Mouse (Mus musculus) T-helper 2 cell (primary cell): ENCODE results near the gene Zfp697.

ENCODE experiments used
- in situ Hi-C: fragments of 300-600 bp; cut with MboI, MseI; formaldehyde crosslinking; loops from one replicate; pipeline ENCODE4 v1.15.1; 2025; ENCODE audit warnings: high pct_unique_total_duplicates

Gene Zfp697

DNA sequence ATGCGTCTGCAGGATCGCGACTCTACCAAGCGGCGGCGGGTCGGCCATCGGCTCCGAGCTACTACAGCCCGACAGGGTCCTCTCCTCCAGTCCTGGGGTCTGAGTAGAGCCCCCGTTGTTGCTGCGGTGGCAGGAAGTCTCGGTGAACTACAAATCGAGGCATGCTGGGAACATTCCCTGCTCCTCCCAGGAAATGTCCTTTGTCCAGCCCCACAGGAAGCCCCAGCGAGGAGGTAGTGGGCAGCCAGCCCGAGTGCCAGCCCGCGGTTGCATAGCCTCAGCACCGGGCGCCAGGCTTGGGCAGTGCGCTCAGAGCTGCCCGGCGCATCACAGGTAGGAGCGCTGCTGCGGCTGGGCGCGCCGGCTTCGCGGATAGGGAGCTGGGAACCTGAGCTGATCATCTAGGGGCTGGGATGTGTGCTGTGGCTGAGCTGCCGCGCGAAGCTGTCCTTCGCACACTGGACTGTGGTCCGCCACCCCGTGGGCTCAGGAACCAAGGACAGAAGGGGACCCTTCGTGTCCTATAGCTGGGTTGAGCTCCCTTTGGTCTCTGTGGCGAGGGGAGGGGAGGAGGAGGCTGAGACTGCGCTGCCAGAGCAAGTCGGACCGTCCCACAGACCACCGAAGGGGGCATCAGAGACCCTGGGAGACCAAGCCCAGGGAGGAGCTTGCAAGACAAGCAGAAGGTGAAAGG lies at the start of gene Zfp697:
TSS of gene Zfp697 (plus strand) at position 216 of the 694 bp plus-strand sequence.
- in situ Hi-C loops, result loop anchor here (10.0 kb wide), 1 partner anchor 942 kb away; no protein-coding TSS in a partner anchor

DNA sequence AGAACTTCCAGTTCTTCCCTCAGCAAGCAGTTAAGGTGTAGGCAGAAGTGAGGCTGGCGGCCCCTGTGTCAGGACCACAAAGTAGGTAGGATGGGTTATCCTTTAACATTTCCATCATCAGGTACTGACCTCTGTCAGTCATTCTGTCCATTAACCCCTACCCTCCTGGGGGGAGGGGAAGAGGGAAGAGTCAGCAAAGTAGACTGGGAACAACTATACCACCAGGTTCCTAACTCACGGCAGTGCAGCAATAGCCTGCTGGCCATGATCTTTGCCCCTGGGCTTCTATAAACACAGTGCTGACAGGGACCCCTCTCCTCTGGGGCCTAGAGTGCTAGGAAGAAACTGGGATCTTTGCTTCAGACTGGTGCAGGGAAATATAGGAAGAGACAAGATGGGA lies 48.3 kb upstream of the Zfp697 start:
- in situ Hi-C loops, result loop anchor here (10.0 kb wide), 1 partner anchor 409 kb away; no protein-coding TSS in a partner anchor

- in situ Hi-C loops, result loop anchor here (10.0 kb wide), 1 partner anchor 411 kb away; no protein-coding TSS in a partner anchor
These were observed 46.9 kb upstream of the Zfp697 start for GRCm38 (mm10) chr3:98335331-98335730.

- in situ Hi-C loops, result loop anchor here (10.0 kb wide), 1 partner anchor 411 kb away; no protein-coding TSS in a partner anchor
These were observed 46.4 kb upstream of the Zfp697 start for GRCm38 (mm10) chr3:98335886-98336285.

GRCm38 (mm10) chr3:98336661-98337654 lies 45.3 kb upstream of the Zfp697 start:
- in situ Hi-C loops, result loop anchor here (10.0 kb wide), 1 partner anchor 412 kb away; no protein-coding TSS in a partner anchor

GRCm38 (mm10) chr3:98338584-98339041 lies 43.6 kb upstream of the Zfp697 start:
- in situ Hi-C loops, result loop anchor here (10.0 kb wide), 1 partner anchor 414 kb away; no protein-coding TSS in a partner anchor

- in situ Hi-C loops, result loop anchor here (10.0 kb wide), 1 partner anchor 414 kb away; no protein-coding TSS in a partner anchor
These were observed 43.1 kb upstream of the Zfp697 start for GRCm38 (mm10) chr3:98339097-98339705.

- in situ Hi-C loops, result loop anchor here (10.0 kb wide), 1 partner anchor 415 kb away; no protein-coding TSS in a partner anchor
These were observed 42.6 kb upstream of the Zfp697 start, which contains the start of gene Phgdh for GRCm38 (mm10) chr3:98339706-98340109. TSS of gene Phgdh (minus strand) at chr3:98339990.

- in situ Hi-C loops, result no loop called here
These were observed 41.3 kb upstream of the Zfp697 start for GRCm38 (mm10) chr3:98340818-98341594.

DNA sequence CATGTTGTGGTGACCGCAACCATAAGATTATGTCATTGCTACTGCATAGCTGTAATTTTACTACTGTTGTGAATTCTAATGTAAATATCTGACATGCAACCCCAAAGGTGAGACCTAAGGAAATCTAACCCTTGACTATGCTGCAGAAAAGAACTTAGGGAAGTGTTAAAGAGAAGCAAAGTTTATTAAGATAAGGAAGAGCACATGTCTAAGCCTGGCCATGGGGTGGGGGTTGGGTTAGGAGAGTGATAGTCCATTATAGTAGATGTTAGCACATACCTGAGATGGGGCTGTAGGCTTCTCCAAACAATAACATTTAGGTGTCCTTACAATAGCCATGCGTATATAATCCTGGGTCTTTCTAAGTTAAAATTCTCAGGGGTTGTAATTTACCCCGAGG lies 39.0 kb upstream of the Zfp697 start:
- in situ Hi-C loops, result no loop called here

- in situ Hi-C loops, result no loop called here
These were observed 34.2 kb upstream of the Zfp697 start for GRCm38 (mm10) chr3:98348106-98348505.

DNA sequence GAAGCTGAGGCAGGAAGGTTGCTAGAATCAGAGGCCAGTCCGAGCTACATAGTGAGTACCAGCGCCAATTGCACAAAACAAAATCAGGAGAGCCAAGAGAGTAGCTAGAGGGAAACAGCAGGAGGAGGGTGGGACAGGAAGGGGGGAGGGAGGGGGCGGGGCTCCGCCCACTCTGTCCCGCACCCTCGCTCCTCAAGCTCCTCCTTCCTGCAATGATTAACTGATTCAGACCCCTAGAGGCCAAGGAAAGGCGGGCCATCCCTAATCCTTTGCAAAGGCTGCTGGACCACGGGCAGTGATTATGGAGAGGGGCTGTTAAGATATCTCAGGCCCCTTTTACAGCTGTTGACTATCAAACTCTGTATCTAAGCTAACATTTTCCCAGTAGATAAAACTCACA lies 33.6 kb upstream of the Zfp697 start:
- in situ Hi-C loops, result no loop called here

DNA sequence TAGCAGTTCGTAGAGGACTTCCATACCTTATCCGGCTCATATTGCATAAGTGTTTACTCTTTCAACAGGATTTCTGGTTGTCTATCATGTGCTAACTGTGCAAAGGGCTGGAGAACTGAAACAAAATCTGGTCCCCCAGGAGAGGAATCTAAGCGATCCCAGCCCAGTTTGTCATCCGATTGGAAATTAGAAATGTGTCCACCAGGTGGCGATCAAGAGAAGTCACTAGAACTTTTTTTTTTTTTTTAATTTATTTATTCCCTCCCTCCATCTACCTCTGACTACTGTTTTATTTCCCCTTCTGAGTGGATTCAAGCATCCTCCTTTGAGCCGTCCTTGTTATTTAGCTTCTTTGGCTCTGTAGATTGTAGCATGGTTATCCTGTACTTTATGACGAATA lies 28.4 kb upstream of the Zfp697 start:
- in situ Hi-C loops, result loop anchor here (5.0 to 25.0 kb wide), 2 partner anchors 88 to 208 kb away; no protein-coding TSS in a partner anchor

DNA sequence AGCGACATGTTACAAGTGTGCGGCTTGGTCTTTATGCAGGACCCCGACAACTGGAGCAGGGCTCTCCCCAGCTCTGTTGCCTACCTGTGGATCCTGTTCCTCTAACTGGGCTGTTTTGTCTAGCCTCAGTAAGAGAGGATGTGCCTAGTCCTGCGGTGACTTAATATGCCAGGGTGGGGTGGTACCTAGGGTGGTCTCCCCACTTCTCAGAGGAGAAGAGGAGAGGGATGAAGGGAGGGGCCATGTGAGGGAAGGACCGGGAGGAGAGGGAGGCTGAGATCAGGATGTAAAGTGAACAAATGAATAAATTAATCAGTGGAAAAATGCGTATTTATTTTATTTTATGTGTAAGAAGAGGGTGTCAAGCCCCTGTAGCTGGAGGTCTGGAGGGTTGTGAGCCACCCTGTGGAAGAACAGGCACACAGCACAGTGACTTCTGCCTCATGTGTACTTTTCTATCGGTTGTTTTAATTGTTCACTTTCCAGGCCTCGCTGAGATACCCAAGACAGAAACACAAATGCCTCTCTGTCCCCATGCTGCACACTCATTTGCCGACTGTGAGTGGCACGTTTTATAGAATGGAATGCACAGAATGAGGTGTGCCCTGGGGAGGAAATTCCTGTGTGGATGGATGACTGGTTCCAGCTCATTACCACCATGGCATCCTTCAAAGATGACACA lies 26.8 kb upstream of the Zfp697 start:
- in situ Hi-C loops, result loop anchor here (25.0 kb wide), 1 partner anchor 207 kb away; no protein-coding TSS in a partner anchor

- in situ Hi-C loops, result loop anchor here (25.0 kb wide), 1 partner anchor 206 kb away; no protein-coding TSS in a partner anchor
These were observed 26.3 kb upstream of the Zfp697 start for GRCm38 (mm10) chr3:98356026-98356365.

DNA sequence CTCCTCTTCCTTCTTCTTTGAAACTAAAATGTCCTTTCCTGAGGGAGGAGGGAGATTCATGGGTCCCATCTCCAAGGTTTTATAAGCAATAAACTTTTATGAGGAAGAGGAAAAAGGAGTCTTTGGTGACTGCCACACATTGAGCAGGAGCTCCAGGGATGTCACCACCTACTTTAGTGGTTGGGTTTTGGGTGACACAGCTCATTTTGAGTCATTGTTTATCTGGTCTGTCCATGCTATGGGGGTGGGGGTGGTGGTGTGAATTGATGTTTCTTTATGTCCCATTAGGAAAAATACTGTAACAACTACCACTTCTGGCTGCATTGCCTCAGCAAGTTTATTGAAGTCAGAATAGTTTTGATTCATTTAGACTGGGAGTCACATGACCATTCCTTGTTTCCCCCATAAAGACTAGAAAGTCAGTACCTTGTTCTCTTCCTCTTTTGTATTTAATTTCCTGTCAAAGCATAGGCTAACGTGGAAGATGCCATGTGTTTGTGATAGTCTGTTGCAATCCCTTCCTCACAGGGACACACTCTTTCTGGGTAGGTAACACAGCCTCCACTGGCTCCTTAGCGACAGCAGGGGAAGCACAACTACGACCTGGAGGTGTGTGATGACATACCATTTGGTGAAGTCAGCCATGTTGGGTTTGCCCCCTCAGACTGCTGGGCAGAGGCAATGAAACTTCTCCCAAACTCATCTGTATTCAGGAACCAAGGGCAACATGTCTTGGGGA lies 25.5 kb upstream of the Zfp697 start:
- in situ Hi-C loops, result loop anchor here (25.0 kb wide), 1 partner anchor 206 kb away; no protein-coding TSS in a partner anchor

DNA sequence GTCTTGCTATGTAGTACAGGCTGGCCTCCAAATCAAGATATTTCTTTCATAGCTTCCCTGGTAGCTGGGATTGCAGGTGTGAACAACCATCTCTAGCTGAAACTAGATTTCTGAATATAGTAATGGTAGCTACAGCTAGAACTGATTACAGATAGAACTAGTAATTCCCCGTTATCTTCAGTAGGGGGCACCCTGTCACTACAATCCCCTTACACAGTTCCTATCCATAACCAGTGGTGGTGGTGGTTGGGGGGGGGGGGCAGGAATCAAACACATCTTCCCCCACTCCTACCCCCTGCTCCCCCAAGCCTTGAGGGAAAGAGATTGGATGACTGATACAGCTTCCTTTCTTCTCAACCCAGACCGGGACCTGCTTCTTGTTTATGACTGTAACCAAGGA lies 19.5 kb upstream of the Zfp697 start:
- in situ Hi-C loops, result loop anchor here (10.0 to 25.0 kb wide), 2 partner anchors 62 to 200 kb away; no protein-coding TSS in a partner anchor

GRCm38 (mm10) chr3:98366086-98366485 lies 16.2 kb upstream of the Zfp697 start:
- in situ Hi-C loops, result loop anchor here (10.0 to 25.0 kb wide), 2 partner anchors 59 to 196 kb away; no protein-coding TSS in a partner anchor

DNA sequence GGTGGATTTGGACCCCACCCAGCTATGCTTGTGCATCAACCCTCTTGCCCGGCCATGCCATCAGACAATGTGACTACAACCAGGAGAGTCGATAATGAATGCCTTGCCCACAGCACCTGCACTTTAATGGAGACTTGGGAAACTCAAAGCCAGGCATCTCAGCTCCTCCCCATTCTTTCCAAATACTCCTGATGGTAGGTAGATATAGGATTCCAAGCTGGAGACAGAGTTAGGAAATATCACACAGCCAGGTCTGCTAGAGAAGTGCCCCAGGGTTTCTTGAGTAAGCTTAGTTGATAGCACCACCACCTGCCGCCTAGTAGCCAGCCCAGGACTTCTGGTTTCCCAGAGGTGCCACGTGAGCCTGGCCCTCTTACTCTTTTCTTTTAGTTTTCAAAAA lies 15.4 kb upstream of the Zfp697 start:
- in situ Hi-C loops, result loop anchor here (10.0 to 25.0 kb wide), 2 partner anchors 58 to 195 kb away; no protein-coding TSS in a partner anchor
